Mouse (Mus musculus) yolk sac, embryonic 10.5 days (tissue): Measurements from ENCODE around the gene Klhl8.
A peak's percentile ranks its signal among the peaks of the same experiment; 100 is the strongest.

Experiments used
- DNase-seq: peaks from one replicate; pipeline ENCODE4 v3.0.0-alpha.2; 2017; ENCODE audit warnings: low spot score

Gene Klhl8

GRCm38 (mm10) chr5:103916595-103917356 is 5.7 kb upstream of the Klhl8 start:
- DNase-seq, result no peak

- no peak for DNase-seq
Measured at GRCm38 (mm10) chr5:103914335-103915226, 3.5 kb upstream of the Klhl8 start.

DNA sequence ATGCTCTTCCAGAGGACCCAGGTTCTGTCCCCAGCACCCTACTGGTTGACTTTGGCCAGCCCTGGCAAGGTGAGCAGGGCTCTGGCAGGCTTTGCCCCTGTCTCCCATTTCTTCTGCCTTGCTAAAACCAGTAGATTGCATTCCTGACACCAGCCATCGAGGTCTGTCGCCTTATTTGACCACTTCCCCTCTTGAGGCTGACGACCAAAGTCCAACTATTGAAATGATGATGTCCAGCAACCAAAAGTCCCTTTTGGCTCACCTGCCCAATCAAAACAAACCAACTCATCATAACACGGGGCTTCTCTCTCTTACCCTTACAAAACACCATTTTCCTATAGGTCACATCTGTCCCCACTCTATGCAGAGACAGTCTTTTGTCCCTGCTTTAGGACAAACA is 2.1 kb upstream of the Klhl8 start:
- DNase-seq, result no peak

- DNase-seq, result no peak
Measured at GRCm38 (mm10) chr5:103911555-103911954, 496 bp upstream of the Klhl8 start.

DNA sequence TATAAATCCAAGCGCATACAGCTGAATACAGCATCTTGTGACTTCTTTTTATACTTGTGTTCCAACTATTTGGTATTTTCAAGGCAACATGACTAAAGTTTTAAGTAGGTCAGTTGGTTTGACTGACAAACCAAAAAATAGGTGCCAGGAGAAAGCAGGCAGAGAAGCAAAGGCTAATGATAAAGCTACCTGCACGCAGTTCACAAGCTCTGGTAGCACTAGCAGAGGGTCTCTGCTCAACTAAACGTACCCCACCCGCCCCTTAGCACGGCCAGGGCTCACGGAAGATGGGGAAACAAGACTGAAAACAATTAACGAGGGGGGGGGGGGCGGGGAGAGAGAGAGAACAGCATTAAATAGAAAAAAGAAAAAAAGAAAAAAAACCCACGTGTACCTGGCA is 903 bp downstream of the Klhl8 start:
- no peak for DNase-seq

DNA sequence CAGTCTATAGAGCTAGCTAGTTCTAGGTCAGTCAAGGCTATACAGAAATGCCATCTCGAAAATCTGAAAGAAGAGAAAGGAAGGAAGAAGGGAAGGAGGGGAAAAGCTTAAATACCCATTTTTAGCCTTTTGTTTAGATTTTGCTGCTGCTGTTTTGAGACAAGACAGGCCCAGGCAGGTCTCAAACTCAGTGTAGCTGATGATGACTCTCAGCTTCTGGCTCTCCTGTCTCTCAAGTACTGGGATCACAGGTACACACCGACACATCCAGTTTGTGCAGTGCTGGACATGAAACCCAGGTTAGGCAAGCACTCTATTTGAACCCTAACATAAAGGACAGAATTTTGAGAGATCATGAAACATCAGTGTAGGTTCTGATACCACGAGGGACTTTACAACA is 1.6 kb downstream of the Klhl8 start:
- DNase-seq, result no peak

GRCm38 (mm10) chr5:103908851-103909250 is 2.2 kb downstream of the Klhl8 start:
- no peak for DNase-seq

- DNase-seq, result no peak
Measured at GRCm38 (mm10) chr5:103907844-103908243, 3.2 kb downstream of the Klhl8 start.

- DNase-seq, result no peak
Measured at GRCm38 (mm10) chr5:103906173-103906572, 4.9 kb downstream of the Klhl8 start.

DNA sequence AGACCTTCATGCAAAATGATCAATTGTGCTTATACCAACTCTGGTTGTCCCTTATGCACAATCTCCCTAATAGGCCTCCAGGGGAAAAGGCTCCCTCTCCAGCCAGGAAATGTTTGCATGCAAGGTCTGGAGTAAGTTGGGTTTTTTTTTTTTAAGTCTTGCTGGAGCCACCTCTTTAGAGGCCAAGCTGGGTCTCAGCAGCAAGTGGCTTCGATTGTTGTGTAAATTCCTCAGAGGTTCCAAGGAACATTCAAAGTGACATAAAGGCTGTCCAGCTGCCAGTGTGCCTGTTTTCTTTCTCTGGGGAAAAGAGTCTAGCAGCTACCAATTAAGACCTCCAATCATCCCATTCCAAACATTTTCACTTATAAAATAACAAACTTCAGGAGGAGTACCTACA is 12.7 kb downstream of the Klhl8 start:
- DNase-seq, result no peak

- no peak for DNase-seq
Measured at GRCm38 (mm10) chr5:103889766-103890165, 21.3 kb downstream of the Klhl8 start.

- no peak for DNase-seq
Measured at GRCm38 (mm10) chr5:103863759-103864158, 47.3 kb downstream of the Klhl8 start.

DNA sequence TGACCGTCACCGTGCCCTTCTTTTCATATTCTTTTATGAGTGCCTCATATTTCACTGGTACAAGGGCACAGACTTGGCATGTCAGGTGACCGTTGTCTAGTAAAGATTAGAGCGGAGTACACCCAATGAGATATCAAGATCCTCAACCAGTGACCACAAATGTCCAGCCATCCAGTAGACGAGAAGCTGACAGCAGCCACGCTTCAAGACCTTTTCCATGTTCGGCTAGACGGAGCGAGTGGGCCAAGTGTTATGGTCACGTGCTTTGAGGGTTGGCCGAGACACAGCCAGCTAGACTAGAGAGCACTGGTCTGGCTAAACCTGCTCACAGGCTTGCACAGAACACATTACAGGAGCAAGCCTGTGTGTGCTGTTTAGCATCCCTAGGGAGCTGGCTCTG is 50.4 kb downstream of the Klhl8 start:
- no peak for DNase-seq

DNA sequence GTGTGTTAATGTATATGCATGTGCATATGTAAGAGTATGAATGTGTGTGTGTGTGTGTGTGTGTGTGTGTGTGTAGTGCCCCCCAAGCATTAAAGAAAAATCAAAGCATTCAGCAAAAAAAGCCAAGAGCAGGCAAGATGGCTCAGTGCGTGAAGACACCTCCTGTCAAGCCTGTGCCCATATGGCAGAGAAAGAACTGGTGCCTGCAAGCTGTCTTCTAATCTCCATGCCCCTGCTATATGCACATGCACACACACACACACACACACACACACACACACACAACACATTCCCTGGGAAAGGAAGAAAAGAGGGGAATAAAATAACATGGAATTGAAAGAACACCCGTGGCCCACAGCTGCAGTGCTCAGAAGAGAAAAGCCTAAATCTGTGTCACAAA is 53.9 kb downstream of the Klhl8 start:
- no peak for DNase-seq

DNA sequence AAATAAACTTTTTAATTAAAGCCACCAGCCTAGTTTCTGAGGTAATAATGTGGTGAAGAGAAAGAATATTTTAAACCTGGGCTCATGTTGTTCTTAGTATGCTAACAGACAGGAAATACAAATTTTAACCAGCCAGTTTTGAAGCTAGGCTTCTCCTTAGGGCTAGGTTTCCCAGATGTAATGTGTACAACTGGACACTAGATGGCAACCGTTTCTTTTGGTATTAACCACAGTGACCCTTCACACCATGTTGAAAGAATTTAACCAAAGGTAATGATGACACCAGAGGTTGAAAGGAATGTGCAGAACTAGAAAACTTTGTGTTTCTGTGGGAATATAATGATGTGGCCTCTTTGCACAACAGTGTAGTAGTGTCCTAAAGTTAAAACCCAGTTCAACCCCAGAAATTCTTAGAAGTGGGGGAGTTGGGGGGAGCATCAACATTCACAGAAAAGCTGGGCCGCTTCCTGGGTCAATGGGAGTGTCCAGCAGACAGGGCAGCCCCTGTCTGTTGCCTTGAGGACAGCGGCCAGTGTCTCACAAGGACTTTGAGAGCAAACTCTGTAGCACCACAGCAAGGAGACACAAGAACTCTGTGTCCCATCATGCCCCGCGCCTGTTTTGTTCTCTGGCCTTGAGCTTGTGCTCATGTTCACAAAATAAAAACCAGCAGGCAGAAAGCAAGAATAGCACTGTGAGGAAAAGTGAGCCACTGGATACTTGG is 54.6 kb downstream of the Klhl8 start:
- DNase-seq, result peak; percentile 30

- no peak for DNase-seq
Measured at GRCm38 (mm10) chr5:103855483-103856211, 55.4 kb downstream of the Klhl8 start.

DNA sequence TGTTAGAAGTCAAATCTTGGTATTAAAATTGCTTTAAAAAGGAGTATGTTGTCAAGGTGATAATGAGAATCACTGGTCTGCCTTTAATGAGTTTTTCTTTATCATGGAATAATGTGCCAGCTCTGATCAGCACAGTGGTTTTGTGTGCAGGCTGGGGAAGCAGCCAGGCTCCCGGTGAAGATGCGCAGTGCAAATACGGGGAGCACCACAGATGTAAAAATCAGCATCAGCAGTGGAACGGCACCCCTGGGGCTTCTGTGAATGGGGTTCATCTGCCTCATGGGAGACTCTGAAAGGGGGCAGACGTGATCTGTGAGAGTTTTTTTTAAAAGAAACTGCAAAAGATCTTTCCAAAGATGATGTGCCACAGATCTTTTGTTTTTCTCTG is 56.3 kb downstream of the Klhl8 start:
- DNase-seq, result no peak

DNA sequence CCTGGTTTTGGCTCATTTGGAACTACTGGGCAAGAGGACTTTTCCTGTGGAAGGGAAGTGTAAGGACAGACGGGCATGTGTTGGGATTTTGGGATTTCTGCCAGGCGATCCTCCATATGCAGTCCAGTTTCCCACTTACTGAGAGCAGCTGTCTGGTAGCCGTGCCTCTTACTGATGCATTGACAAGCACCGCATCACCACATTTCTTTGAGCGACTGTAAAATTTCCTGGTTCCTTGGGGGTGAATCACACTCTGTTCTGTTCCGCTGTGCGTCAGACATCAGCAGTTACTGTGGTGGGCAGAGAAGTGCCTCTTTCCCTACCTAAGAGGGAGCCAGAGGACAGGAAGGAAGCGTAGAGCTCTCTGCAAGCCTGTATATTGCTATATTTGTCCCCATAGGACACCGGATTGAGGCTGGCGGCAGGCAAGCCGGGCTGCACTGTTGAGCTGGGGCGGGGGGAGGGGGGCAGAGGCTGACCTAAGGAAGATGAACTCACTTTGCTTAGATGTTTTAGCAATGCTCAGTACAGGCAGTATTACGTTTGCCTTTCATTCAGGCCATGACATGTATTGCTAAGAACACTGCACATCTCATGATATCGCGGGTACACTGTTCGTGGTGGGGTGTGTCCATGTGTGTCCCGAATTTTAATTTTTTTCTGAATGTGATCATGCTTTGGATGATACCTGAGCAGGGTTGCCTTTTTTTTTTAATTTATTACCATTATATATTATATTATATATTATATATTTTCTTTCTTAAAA is 56.8 kb downstream of the Klhl8 start:
- no peak for DNase-seq

DNA sequence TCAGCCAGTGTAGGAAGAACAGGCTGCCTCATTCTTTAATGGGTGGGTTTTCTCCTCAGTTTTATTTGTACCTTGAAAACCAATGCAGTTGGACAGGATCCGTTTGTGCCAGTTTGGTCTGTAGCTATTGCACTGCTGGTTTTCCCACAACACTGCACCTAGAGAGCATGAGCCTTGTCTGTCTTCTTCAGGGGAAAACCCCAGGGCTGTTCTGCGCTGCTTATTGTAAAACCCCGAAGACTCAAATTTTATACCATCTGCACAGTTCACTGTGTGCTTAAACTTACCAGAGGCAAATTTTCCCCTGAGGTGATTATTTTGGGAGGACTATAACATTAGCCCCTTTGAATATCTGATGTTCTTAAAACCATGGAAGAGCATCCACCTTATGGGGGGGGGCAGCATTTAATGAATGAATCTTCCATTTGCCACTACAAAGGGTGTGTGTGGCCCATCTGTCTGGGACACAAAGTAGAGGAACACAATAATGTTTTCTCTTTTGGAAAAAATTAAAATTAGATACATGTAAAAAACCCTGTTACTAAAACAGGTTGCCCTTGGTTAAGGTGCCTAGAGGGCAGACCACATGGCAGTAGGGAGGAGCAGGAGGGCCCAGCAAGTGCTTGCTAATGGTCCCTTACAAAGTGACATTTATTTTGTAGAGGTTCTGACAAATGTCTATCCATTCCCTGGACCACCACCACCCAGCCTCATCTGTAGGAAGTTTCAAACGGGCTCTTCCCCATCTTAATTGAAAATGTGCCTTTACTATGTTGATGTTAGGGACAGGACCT is 58.1 kb downstream of the Klhl8 start:
- no peak for DNase-seq

GRCm38 (mm10) chr5:103848546-103848945 is 62.5 kb downstream of the Klhl8 start:
- DNase-seq, result no peak
